Mouse (Mus musculus) intestine, postnatal 0 days (tissue): ENCODE measurements at regions not wholly inside any gene's neighbourhood (a gene's known extent, or its start where the extent isn't known, plus 50 kb on each side); places are given as distances from the start of the nearest gene placed in this dataset.

Experiments used
- ATAC-seq: fragments of 200-750 bp; cut with Nextera tagmentation; 2 replicates; pipeline ENCODE4 v1.8.0; 2017; ENCODE audit warnings: mild to moderate bottlenecking, moderate TSS enrichment, moderate library complexity
- H3K27ac ChIP-seq: fragments of 300-500 bp; sonication (generic); 2 replicates; pipeline ENCODE4 v1.5.1; 2014; ENCODE audit warnings: mild to moderate bottlenecking, low read depth, low read length, moderate library complexity
- H3K27me3 ChIP-seq: fragments of 300-500 bp; sonication (generic); replicated peaks from 2 replicates; pipeline ENCODE4 v1.6.1; 2014; ENCODE audit warnings: low read length, mixed read lengths; ENCODE audit not compliant: control insufficient read depth, insufficient read depth
- H3K36me3 ChIP-seq: fragments of 300-500 bp; sonication (generic); 2 replicates; pipeline ENCODE4 v1.6.1; 2014; ENCODE audit warnings: mild to moderate bottlenecking, moderate library complexity; ENCODE audit not compliant: control insufficient read depth, insufficient read depth
- H3K4me1 ChIP-seq: fragments of 300-500 bp; sonication (generic); replicated peaks from 2 replicates; pipeline ENCODE4 v1.6.1; 2014; ENCODE audit warnings: antibody characterized with exemption, low read length, mixed read lengths; ENCODE audit not compliant: control insufficient read depth, insufficient read depth
- H3K4me2 ChIP-seq: fragments of 300-500 bp; sonication (generic); replicated peaks from 2 replicates; pipeline ENCODE4 v1.6.1; 2014; ENCODE audit warnings: low read depth, mild to moderate bottlenecking, moderate library complexity
- H3K4me3 ChIP-seq: fragments of 300-500 bp; sonication (generic); 2 replicates; pipeline ENCODE4 v1.5.1; 2014; ENCODE audit warnings: low read depth, low read length
- H3K9ac ChIP-seq: fragments of 300-500 bp; sonication (generic); 2 replicates; pipeline ENCODE4 v1.6.1; 2014; ENCODE audit warnings: mild to moderate bottlenecking, low read depth, low read length
- H3K9me3 ChIP-seq: fragments of 300-500 bp; sonication (generic); 2 replicates; pipeline ENCODE4 v1.6.1; 2016; ENCODE audit warnings: mixed run types; ENCODE audit not compliant: control insufficient read depth
- CTCF ChIP-seq: sonication (generic); IDR thresholded peaks from 2 replicates; pipeline ENCODE4 v1.5.1; 2016; ENCODE audit warnings: low read depth, mild to moderate bottlenecking, control low read depth, antibody characterized with exemption, moderate library complexity
- WGBS: fragments of 180-500 bp; shearing (Covaris S2); extraction: QIAGEN DNeasy Blood & Tissue Kit; methylation state at CpG from one replicate; pipeline ENCODE4 v1.1.7; 2014; 5-methylcytosine and 5-hydroxymethylcytosine counted together

DNA sequence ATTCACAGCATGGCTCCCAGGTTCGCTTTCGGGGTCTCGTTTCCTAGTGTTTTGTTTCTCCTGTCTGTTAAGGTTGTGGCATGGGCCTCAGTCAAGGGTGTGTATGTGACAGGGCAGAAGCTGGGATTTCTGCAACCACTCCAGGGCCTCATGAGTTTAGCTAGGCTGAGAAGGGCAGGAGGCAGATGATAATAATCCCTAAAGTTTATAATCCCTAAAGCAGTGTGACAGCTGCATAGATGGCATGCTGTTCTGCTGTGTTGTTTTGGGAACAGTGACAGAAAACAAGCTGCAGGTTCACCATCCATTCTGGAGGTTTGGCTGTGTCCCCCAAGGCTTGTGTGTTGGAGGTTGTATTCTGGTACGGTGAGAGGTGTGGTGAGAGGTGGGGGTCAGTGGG lies 59.8 kb upstream of the Bod1 start:
- Histone ChIP-seq H3K27me3 (no peaks in the 10 kb centered on the region), H3K27ac (no peak overlapping the region), H3K4me2 (no peak overlapping the region), H3K4me1 (no peaks in the 10 kb centered on the region), H3K9me3 (no peaks in the 10 kb centered on the region), H3K36me3 (no peaks in the 10 kb centered on the region), H3K4me3 (no peak overlapping the region), H3K9ac (no peak overlapping the region)
- TF ChIP-seq CTCF = no peak
- 88% methylated on average over 4 of the region's 4 CpGs for WGBS
- ATAC-seq = no peak

DNA sequence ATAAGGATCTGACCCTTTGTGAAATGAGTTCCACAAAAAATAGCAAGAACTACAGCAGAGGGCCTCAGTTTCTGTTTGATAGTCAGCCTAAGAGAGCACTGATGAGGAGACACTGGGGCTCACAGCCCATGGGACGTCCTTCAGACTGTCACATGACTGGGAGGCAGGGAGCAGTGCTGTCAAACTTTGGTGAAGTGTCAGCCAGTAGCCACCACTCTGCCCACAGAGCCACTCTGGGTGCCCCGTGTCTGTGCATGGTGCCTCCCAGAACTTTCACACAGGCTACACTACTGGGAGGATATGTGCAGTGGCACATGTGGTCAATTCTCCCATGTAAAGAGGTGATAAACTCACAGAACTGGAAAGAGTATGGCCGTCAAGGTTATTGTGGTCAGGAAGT lies 60.7 kb upstream of the Bod1 start:
- 59% methylated on average over 3 of the region's 3 CpGs for WGBS
- Histone ChIP-seq H3K9ac (no peak overlapping the region), H3K4me2 (no peak overlapping the region), H3K27ac (no peak overlapping the region), H3K36me3 (no peaks in the 10 kb centered on the region), H3K4me1 (no peaks in the 10 kb centered on the region), H3K27me3 (no peaks in the 10 kb centered on the region), H3K9me3 (no peaks in the 10 kb centered on the region), H3K4me3 (no peak overlapping the region)
- TF ChIP-seq CTCF = no peak
- ATAC-seq = no peak

DNA sequence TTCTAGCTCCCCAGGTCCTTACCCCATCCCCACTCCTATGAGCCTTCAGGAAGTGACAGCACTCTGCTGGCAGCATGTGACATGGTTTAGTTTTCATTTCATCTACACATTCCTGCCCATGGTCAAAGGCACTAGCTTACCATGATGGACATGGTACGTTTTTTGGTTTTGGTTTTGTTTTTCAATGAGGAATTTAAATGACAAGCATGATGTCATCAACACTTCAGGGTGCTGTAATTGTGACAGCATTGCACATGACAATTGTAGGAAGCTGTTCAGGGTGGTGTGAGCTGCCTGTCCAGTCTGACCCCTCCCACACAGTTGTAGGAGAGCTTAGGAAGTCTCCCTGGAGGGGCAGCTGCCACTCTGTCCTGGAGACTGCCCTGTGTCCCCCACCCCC lies 61.3 kb upstream of the Bod1 start:
- no peaks in the 10 kb centered on the region for H3K4me1 ChIP-seq
- 0 out of 2 replicates have a peak, but pooled peaks have one; percentile 22 for ATAC-seq
- H3K9ac ChIP-seq = no peak overlapping the region

DNA sequence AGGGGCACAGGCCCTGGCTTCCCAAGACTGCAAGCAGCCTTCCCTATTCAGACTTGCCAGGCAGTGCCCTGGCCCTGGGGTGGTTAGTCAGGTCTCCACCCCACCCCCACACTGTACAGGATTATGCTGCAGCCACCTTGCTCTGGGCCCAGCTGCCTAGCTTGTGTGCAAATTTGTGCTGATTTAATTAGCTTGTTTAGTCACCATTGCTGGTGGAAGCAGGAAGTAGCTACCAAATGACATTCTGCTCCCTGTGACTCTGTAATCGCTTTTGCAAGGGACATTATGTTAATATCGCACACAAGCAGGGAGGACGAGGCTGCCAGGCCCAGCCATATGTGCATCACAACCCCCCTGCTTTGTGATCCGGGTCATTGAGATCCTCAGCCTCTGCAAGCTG lies 62.4 kb upstream of the Bod1 start:
- no peaks in the 10 kb centered on the region for H3K4me1 ChIP-seq
- H3K4me3 ChIP-seq = no peak overlapping the region
- H3K9me3 ChIP-seq = no peaks in the 10 kb centered on the region
- no peak overlapping the region for H3K27ac ChIP-seq
- no peak overlapping the region for H3K4me2 ChIP-seq
- no peaks in the 10 kb centered on the region for H3K36me3 ChIP-seq
- no peak for TF ChIP-seq CTCF
- 58% methylated on average over 4 of the region's 4 CpGs for WGBS
- ATAC-seq = no peak; the same call in 1 of the 2 replicates
- H3K9ac ChIP-seq = no peak overlapping the region
- no peaks in the 10 kb centered on the region for H3K27me3 ChIP-seq

More for the DNA sequence above, 61.3 kb upstream of the Bod1 start:
- 65% methylated on average over 1 of the region's 1 CpGs for WGBS
- no peak overlapping the region for H3K27ac ChIP-seq
- no peak for TF ChIP-seq CTCF
- H3K4me2 ChIP-seq = no peak overlapping the region
- no peaks in the 10 kb centered on the region for H3K27me3 ChIP-seq
- H3K4me3 ChIP-seq = no peak overlapping the region
- H3K9me3 ChIP-seq = no peaks in the 10 kb centered on the region
- H3K36me3 ChIP-seq = no peaks in the 10 kb centered on the region

DNA sequence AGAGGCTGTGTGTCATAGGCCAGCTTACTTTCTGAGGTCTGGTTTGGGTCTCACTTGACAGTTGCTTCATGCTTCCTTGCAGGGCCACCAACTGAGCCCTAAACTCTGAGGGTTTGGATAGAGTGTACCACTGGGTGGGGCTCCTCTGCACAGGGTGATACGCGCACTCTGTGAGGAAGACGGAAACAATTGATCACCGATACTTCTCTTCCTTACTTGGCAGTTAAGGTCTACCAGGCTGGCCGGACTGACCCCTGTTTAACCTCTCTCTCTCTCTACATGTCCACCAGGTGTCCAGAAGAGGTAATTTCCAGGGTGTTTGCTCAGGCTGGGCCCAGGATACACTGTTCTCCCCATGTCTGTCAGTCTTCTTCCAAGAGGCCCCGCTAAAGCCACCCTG lies 63.6 kb upstream of the Bod1 start:
- TF ChIP-seq CTCF = no peak
- WGBS = 86% methylated on average over 6 of the region's 6 CpGs
- no peak overlapping the region for H3K4me2 ChIP-seq
- H3K4me3 ChIP-seq = no peak overlapping the region
- no peaks in the 10 kb centered on the region for H3K4me1 ChIP-seq
- no peak for ATAC-seq
- no peaks in the 10 kb centered on the region for H3K36me3 ChIP-seq
- no peaks in the 10 kb centered on the region for H3K27me3 ChIP-seq
- no peaks in the 10 kb centered on the region for H3K9me3 ChIP-seq
- no peak overlapping the region for H3K27ac ChIP-seq
- no peak overlapping the region for H3K9ac ChIP-seq

DNA sequence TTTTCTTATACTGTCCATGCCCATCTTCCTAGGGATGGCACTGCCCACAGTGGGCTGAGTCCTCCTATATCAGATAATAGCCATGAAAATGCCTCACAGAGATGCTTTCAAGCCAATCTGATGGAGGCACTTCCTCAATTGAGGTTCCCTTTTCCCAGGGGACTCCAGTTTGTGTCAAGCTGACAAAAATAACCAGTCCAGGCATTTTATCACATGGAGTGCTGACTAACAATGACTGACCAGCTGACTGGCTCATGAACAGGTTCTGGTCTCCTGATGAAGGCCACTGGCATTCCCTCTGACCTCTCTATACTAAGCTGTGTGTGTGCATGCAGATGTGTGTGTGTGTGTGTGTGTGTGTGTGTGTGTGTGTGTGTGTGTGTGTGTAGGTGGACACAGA lies 64.4 kb upstream of the Bod1 start:
- ATAC-seq = no peak
- no peak overlapping the region for H3K4me3 ChIP-seq
- no peak overlapping the region for H3K27ac ChIP-seq
- TF ChIP-seq CTCF = no peak
- H3K36me3 ChIP-seq = no peaks in the 10 kb centered on the region
- H3K4me1 ChIP-seq = no peaks in the 10 kb centered on the region
- H3K4me2 ChIP-seq = no peak overlapping the region
- H3K9me3 ChIP-seq = no peaks in the 10 kb centered on the region
- H3K27me3 ChIP-seq = no peaks in the 10 kb centered on the region
- H3K9ac ChIP-seq = no peak overlapping the region

DNA sequence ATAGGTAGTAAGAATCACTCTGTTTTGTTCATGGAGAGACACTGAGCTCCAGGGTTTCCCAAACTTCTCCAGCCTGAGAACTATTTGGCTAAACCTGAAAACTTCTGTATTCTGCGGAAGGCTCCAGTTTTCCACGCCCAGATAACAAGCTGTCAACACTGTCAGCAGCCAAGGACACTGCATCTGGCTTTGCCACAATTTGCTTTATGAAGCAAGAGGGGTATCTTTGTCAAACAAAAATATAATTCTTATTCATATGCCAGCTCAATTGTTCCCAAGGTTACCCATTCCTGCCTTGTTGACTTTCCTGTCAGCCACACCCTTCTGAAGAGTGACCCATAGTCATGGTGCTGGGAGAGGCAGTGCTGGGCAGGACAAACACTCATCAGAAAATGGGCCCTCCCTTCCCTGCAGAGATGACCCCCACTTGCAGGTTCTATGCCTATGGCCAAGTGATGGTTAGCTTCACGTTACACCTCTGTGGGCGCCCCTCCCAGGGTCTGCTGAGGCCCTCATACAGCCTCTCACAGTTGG lies 64.9 kb upstream of the Bod1 start:
- H3K27me3 ChIP-seq = no peaks in the 10 kb centered on the region
- WGBS = 78% methylated on average over 4 of the region's 4 CpGs
- H3K9me3 ChIP-seq = no peaks in the 10 kb centered on the region
- no peak for TF ChIP-seq CTCF
- H3K4me1 ChIP-seq = no peaks in the 10 kb centered on the region
- H3K4me2 ChIP-seq = no peak overlapping the region
- H3K9ac ChIP-seq = no peak overlapping the region
- ATAC-seq = no peak
- no peak overlapping the region for H3K4me3 ChIP-seq
- no peak overlapping the region for H3K27ac ChIP-seq
- no peaks in the 10 kb centered on the region for H3K36me3 ChIP-seq
